Mouse (Mus musculus) thymus, adult 2 months (tissue): ENCODE data around the gene Rec8. TPM values are rescaled to one million over a fixed set of nuclear protein-coding genes. Genes with fewer than 3 reads are reported as not detected.

ENCODE experiments used
- DNase-seq: peaks from one replicate; pipeline ENCODE4 v3.0.0; 2021
- H3K27ac ChIP-seq: fragments of 200-500 bp; 2 replicates; pipeline ENCODE4 v1.5.1; 2012; ENCODE audit warnings: low read length, control low read depth; ENCODE audit not compliant: control insufficient read depth, insufficient read depth
- H3K27me3 ChIP-seq: fragments of 200-500 bp; 2 replicates; pipeline ENCODE4 v1.6.1; 2012; ENCODE audit warnings: mild to moderate bottlenecking, low read length, moderate library complexity, mixed read lengths; ENCODE audit not compliant: control insufficient read depth, insufficient read depth
- H3K36me3 ChIP-seq: fragments of 200-500 bp; 2 replicates; pipeline ENCODE4 v1.6.1; 2012; ENCODE audit warnings: mild to moderate bottlenecking, low read length, moderate library complexity; ENCODE audit not compliant: control insufficient read depth, insufficient read depth
- H3K4me1 ChIP-seq: fragments of 200-500 bp; replicated peaks from 2 replicates; pipeline ENCODE4 v1.6.1; 2012; ENCODE audit warnings: low read length; ENCODE audit not compliant: control insufficient read depth, insufficient read depth
- H3K4me3 ChIP-seq: fragments of 200-500 bp; 2 replicates; pipeline ENCODE4 v1.5.1; 2012; ENCODE audit warnings: mild to moderate bottlenecking, low read length, control low read depth, moderate library complexity; ENCODE audit not compliant: control insufficient read depth, insufficient read depth
- CTCF ChIP-seq: fragments of 200-500 bp; IDR thresholded peaks from 2 replicates; pipeline ENCODE4 v1.5.1; 2012; ENCODE audit warnings: mild to moderate bottlenecking, control low read depth, low read length, moderate library complexity, borderline replicate concordance; ENCODE audit not compliant: control insufficient read depth, poor library complexity, insufficient read depth; ENCODE audit errors: extremely low read depth
- POLR2A ChIP-seq: fragments of 200-500 bp; IDR thresholded peaks from 2 replicates; pipeline ENCODE4 v1.6.1; 2012; ENCODE audit warnings: mild to moderate bottlenecking, low read length, control low read depth, moderate library complexity; ENCODE audit not compliant: control insufficient read depth, poor library complexity, insufficient read depth; ENCODE audit errors: extremely low read depth
- WGBS: fragments of 180-500 bp; shearing (Covaris S2); methylation state at CpG from one replicate; pipeline ENCODE4 v1.1.7; 2018; 5-methylcytosine and 5-hydroxymethylcytosine counted together
- polyA plus RNA-seq: library from polyadenylated mRNA; depleted of rRNA; stranded (reverse); fragments of >200 nt; gene quantifications from 2 replicates; pipeline ENCODE4 v1.2.3, GENCODE M21; 2012; rRNA removed

Gene Rec8
- 2.9 and 3.7 TPM in 2 replicates for polyA plus RNA-seq

DNA sequence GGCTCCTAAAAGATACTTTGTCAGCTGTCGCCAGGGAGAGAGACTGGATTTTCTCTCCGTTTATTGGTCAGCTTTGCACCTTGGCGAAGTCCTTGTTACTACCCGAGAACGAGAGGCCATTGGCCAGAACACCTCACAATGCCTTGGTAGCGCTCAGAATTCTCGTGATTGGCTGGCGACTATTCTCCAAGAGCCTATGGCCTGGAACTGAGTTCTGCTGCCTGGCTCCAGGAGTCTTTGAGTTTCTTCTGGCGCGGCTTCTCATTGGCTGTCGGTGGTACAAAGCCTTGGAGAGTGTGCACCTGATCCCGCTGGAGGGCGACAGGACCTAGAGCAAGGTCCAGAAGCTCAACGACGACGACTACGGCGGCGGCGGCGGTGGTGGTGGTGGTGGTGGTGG is at the start of gene Rec8:
Gene Rec8, plus strand, starts transcription at position 216 of the 400 bp plus-strand sequence.
- peak within 1 kb of the TSS; percentile 24 for H3K4me3 ChIP-seq

DNA sequence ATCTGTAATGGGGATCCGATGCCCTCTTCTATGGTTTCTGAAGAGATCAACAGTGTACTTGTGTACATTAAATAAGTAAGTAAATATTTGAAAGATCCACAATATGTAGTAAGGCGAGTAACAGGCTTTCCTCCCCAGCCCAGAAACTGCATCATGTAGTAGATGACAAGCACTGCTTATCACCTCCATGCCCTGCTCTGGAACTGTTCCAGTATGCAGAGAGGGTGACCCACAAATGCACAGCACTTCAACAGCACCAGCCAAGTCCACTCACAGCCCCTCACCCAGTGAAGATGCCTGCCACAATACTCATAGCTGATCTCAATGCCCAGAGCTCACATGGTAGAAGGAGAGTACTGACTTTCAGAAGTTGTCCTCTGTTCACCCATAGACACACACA is 47.2 kb upstream of the Rec8 start:
- H3K27ac ChIP-seq: no peak overlapping the region
- WGBS: 96% methylated on average over 2 of the region's 2 CpGs

More for the DNA sequence above, at the start of gene Rec8:
- no peak within 1 kb of the TSS; the same call in 1 of the 2 replicates for H3K27ac ChIP-seq
- WGBS: 46% methylated on average over 21 of the region's 21 CpGs
- H3K36me3 ChIP-seq: no peaks in the 10 kb centered on the region
- no peaks in the 10 kb centered on the region for H3K27me3 ChIP-seq
- TF ChIP-seq POLR2A (no peak), CTCF (no peak)
- H3K4me1 ChIP-seq: peaks cover 8% of the 10 kb centered on the region
- DNase-seq: no peak

DNA sequence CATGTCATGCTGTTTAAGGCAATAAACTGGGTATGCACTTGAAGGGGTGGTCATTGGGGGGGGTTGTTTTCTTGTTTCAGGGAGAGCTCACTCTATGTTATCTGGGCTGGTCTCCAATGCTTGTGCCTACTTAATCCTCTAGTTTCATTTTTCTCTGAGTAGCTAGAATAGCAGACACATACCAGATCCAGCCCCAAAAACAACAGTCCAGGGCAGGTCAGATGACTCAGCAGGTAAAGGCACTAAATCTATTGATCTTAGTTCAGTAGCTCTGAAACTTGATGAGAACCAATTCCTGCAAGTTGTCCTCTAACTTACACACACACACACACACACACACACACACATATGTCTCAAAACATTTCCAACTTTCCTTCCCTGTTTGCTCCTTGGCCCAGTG is 46.1 kb upstream of the Rec8 start:
- Histone ChIP-seq H3K27ac (no peak overlapping the region), H3K27me3 (no peaks in the 10 kb centered on the region), H3K4me3 (no peak overlapping the region), H3K4me1 (peaks cover 6% of the 10 kb centered on the region; the same call in 1 of the 2 replicates), H3K36me3 (peaks cover 15% of the 10 kb centered on the region)
- TF ChIP-seq CTCF (no peak), POLR2A (no peak)
- no peak for DNase-seq

More for the DNA sequence above, 47.2 kb upstream of the Rec8 start:
- no peak for DNase-seq
- no peak for TF ChIP-seq CTCF
- no peak overlapping the region for H3K4me3 ChIP-seq
- H3K4me1 ChIP-seq: no peaks in the 10 kb centered on the region
- no peaks in the 10 kb centered on the region for H3K27me3 ChIP-seq
- peaks cover 21% of the 10 kb centered on the region for H3K36me3 ChIP-seq

DNA sequence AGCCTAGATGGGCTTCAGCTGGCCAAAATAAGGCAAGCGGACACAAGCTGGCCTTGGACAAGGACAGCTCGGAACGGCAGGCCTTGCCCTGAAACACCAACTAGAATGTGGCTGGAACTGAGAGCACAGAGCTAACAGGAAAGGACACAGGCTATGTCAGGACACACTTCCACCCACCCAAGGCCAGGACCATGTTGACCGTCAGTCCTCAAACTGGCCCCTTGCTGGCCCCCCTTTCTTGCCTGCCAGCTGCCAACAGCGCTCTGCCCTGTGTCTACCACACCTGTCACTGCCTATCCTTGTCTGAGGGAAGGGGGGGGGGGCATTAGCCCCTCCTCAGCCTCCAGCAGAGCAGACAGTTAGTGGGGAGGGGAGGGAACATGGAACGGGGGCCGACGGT is 42.5 kb upstream of the Rec8 start, which contains the start of gene Fitm1:
Gene Fitm1, plus strand, starts transcription at position 316 of the 400 bp plus-strand sequence.
- H3K27me3 ChIP-seq: no peaks in the 10 kb centered on the region
- no peak within 1 kb of the TSS for H3K4me3 ChIP-seq
- 87% methylated on average over 8 of the region's 8 CpGs for WGBS
- H3K36me3 ChIP-seq: peaks cover 1% of the 10 kb centered on the region; the same call in 1 of the 2 replicates
- no peak for TF ChIP-seq CTCF
- TF ChIP-seq POLR2A: no peak
- no peak for DNase-seq
- H3K4me1 ChIP-seq: peaks cover 16% of the 10 kb centered on the region; the same call in 1 of the 2 replicates
- no peak within 1 kb of the TSS for H3K27ac ChIP-seq

DNA sequence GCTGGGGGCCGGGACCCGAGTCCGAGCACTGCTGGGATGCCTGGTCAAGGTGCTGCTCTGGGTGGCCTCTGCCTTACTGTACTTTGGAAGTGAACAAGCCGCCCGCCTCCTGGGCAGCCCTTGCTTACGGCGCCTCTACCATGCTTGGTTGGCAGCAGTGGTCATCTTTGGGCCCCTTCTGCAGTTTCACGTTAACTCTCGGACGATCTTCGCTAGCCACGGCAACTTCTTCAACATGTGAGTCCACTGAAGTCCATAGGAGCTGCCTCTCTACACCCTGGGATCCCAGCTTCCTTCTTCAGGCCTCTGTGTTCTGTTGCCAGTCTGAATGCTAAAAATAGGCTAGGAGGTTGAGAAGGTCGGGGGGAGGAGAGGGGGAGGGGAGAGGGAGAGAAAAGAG is 42.1 kb upstream of the Rec8 start:
- H3K4me1 ChIP-seq: peaks cover 16% of the 10 kb centered on the region; the same call in 1 of the 2 replicates
- H3K4me3 ChIP-seq: no peak overlapping the region
- no peak for DNase-seq
- peaks cover 5% of the 10 kb centered on the region; the same call in 1 of the 2 replicates for H3K36me3 ChIP-seq
- H3K27me3 ChIP-seq: no peaks in the 10 kb centered on the region
- 83% methylated on average over 13 of the region's 13 CpGs for WGBS
- no peak overlapping the region for H3K27ac ChIP-seq
- no peak for TF ChIP-seq CTCF
- no peak for TF ChIP-seq POLR2A

DNA sequence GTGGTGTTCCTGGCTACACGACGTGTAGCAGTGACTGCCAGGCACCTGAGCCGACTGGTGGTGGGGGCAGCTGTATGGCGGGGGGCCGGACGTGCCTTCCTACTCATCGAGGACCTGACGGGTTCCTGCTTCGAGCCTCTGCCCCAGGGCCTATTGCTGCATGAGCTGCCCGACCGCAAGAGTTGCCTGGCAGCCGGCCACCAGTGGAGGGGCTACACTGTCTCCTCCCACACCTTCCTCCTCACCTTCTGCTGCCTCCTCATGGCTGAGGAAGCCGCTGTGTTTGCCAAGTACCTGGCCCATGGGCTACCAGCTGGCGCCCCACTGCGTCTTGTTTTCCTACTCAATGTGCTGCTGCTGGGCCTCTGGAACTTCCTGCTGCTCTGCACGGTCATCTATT is 41.5 kb upstream of the Rec8 start:
- no peaks in the 10 kb centered on the region for H3K27me3 ChIP-seq
- TF ChIP-seq CTCF (no peak), POLR2A (no peak)
- 53% methylated on average over 16 of the region's 16 CpGs for WGBS
- no peak overlapping the region for H3K27ac ChIP-seq
- DNase-seq: no peak
- peaks cover 11% of the 10 kb centered on the region; the same call in 1 of the 2 replicates for H3K36me3 ChIP-seq
- H3K4me1 ChIP-seq: peaks cover 16% of the 10 kb centered on the region; the same call in 1 of the 2 replicates
- H3K4me3 ChIP-seq: no peak overlapping the region
